Mouse (Mus musculus) liver, embryonic 14.5 days (tissue): ENCODE results near the gene Serpine2. TPM values are rescaled to one million over a fixed set of nuclear protein-coding genes. Genes with fewer than 3 reads are reported as not detected.

Source experiments
- ATAC-seq: fragments of 200-750 bp; cut with Nextera tagmentation; 2 replicates; pipeline ENCODE4 v1.8.0; 2017; ENCODE audit warnings: moderate number of reproducible peaks, mild to moderate bottlenecking, moderate library complexity; ENCODE audit not compliant: insufficient read depth
- DNase-seq, 3 experiments: peaks; one replicate each; pipeline ENCODE4 v3.0.0-alpha.2; 2012 to 2013; ENCODE audit warnings: low read depth in 3 of 3, low spot score in 3 of 3
- H3K27ac ChIP-seq: fragments of 300-500 bp; sonication (generic); 2 replicates; pipeline ENCODE4 v1.5.1; 2014; ENCODE audit warnings: moderate library complexity, mild to moderate bottlenecking, control low read depth, inconsistent platforms
- H3K27me3 ChIP-seq: fragments of 300-500 bp; sonication (generic); 2 replicates; pipeline ENCODE4 v1.6.1; 2014; ENCODE audit warnings: mild to moderate bottlenecking, low read length, moderate library complexity; ENCODE audit not compliant: control insufficient read depth, insufficient read depth
- H3K36me3 ChIP-seq: fragments of 300-500 bp; sonication (generic); replicated peaks from 2 replicates; pipeline ENCODE4 v1.6.1; 2014; ENCODE audit warnings: low read depth; ENCODE audit not compliant: control insufficient read depth, insufficient read depth
- H3K4me1 ChIP-seq, 2 experiments: fragments of 200-500 bp in 1 of 2; fragments of 300-500 bp in 1 of 2; sonication (generic) in 1 of 2; replicated peaks; 2 replicates each; pipeline ENCODE4 v1.6.1; 2012 to 2014; ENCODE audit warnings: antibody characterized with exemption in 1 of 2, inconsistent platforms in 1 of 2, low read length in 1 of 2; ENCODE audit not compliant: control insufficient read depth in 2 of 2, insufficient read depth in 2 of 2
- H3K4me2 ChIP-seq: fragments of 300-500 bp; sonication (generic); 2 replicates; pipeline ENCODE4 v1.6.1; 2014; ENCODE audit warnings: low read depth, mild to moderate bottlenecking, control low read depth, moderate library complexity
- H3K4me3 ChIP-seq, 2 experiments: fragments of 200-500 bp in 1 of 2; fragments of 300-500 bp in 1 of 2; sonication (generic) in 1 of 2; 2 replicates each; pipeline ENCODE4 v1.5.1; 2012 to 2014; ENCODE audit warnings: low read depth in 2 of 2, low read length in 2 of 2, mild to moderate bottlenecking in 2 of 2, control low read depth in 1 of 2, inconsistent platforms in 1 of 2, moderate library complexity in 1 of 2; ENCODE audit not compliant: insufficient read depth in 1 of 2
- H3K9ac ChIP-seq: fragments of 300-500 bp; sonication (generic); replicated peaks from 2 replicates; pipeline ENCODE4 v1.6.1; 2014; ENCODE audit warnings: mild to moderate bottlenecking, control low read depth, moderate library complexity
- H3K9me3 ChIP-seq: fragments of 300-500 bp; sonication (generic); 2 replicates; pipeline ENCODE4 v1.6.1; 2016; ENCODE audit warnings: low read length, mixed read lengths; ENCODE audit not compliant: control insufficient read depth
- CTCF ChIP-seq: IDR thresholded peaks from 2 replicates; pipeline ENCODE4 v1.5.1; 2016; ENCODE audit warnings: antibody characterized with exemption, low read depth, control low read depth
- EP300 ChIP-seq: IDR thresholded peaks from 2 replicates; pipeline ENCODE4 v1.6.1; 2016; ENCODE audit warnings: antibody characterized with exemption, low read depth
- WGBS: fragments of 180-500 bp; shearing (Covaris S2); extraction: QIAGEN DNeasy Blood & Tissue Kit; methylation state at CpG from one replicate; pipeline ENCODE4 v1.1.7; 2014; ENCODE audit not compliant: insufficient replicate concordance; 5-methylcytosine and 5-hydroxymethylcytosine counted together
- polyA plus RNA-seq, 2 experiments: library from polyadenylated mRNA; depleted of rRNA in 1 of 2; stranded (reverse) in 1 of 2; unstranded in 1 of 2; fragments of >200 nt; fragmentation: Nextera tagmentation in 1 of 2; extraction: Ambion mirVana in 1 of 2; gene quantifications; 2 replicates each; pipeline versions ENCODE4 v1.2.1 to v1.2.3; 2012 to 2014

Gene Serpine2
- polyA plus RNA-seq, 2 experiments: 2.9 to 5.9 TPM

GRCm38 (mm10) chr1:79759436-79759972 is 101.5 kb downstream of the Serpine2 start:
- peak overlapping the region; percentile 15; the same call in 1 of the 2 replicates for H3K4me2 ChIP-seq
- DNase-seq (no peak), ATAC-seq (no peak)
- WGBS: 66% methylated on average over 5 of the region's 5 CpGs
- H3K9me3 ChIP-seq: no peaks in the 10 kb centered on the region
- H3K4me3 ChIP-seq: no peak overlapping the region
- no peak overlapping the region for H3K9ac ChIP-seq
- H3K4me1 ChIP-seq: peaks cover 16 to 22% of the 10 kb centered on the region in 2 experiments
- H3K36me3 ChIP-seq: no peaks in the 10 kb centered on the region
- no peak overlapping the region for H3K27ac ChIP-seq
- no peak for TF ChIP-seq CTCF
- no peak for TF ChIP-seq EP300
- no peaks in the 10 kb centered on the region for H3K27me3 ChIP-seq

DNA sequence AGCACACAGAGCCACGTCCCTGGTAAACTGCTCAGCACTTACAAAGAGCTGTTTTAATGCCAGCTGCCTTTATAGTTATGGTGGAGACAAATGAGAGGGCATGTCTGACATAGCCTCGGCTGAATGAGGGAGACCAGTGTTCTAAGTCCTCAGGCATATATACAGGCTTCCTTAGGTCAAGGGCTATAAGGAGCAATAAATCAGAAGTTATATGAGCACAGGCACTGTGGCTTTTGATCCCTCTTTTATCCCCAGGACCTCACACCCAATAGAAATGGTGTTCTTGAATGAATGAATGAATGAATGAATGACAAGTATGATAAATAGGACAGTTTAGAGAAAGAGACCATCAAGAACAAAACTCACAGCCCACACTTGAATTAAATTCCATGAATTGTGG is 102.0 kb downstream of the Serpine2 start:
- 55% methylated on average over 2 of the region's 2 CpGs for WGBS
- Histone ChIP-seq H3K36me3 (no peaks in the 10 kb centered on the region), H3K4me2 (no peak overlapping the region), H3K4me3 (no peak overlapping the region), H3K27me3 (no peaks in the 10 kb centered on the region), H3K9me3 (no peaks in the 10 kb centered on the region), H3K4me1 (peaks cover 16 to 22% of the 10 kb centered on the region in 2 experiments), H3K9ac (no peak overlapping the region), H3K27ac (no peak overlapping the region)
- TF ChIP-seq CTCF (no peak), EP300 (no peak)
- DNase-seq (no peak), ATAC-seq (no peak)

- H3K4me1 ChIP-seq: peaks cover 11 to 20% of the 10 kb centered on the region in 2 experiments
- TF ChIP-seq CTCF: no peak
- TF ChIP-seq EP300: no peak
- H3K4me2 ChIP-seq: no peak overlapping the region
- H3K9me3 ChIP-seq: no peaks in the 10 kb centered on the region
- ATAC-seq: no peak
- WGBS: 36% methylated on average over 4 of the region's 4 CpGs
- DNase-seq: no peak
- no peaks in the 10 kb centered on the region for H3K27me3 ChIP-seq
- H3K9ac ChIP-seq: no peak overlapping the region
- no peaks in the 10 kb centered on the region for H3K36me3 ChIP-seq
- no peak overlapping the region for H3K4me3 ChIP-seq
- H3K27ac ChIP-seq: no peak overlapping the region
Measured at GRCm38 (mm10) chr1:79757597-79757996, 103.4 kb downstream of the Serpine2 start.

DNA sequence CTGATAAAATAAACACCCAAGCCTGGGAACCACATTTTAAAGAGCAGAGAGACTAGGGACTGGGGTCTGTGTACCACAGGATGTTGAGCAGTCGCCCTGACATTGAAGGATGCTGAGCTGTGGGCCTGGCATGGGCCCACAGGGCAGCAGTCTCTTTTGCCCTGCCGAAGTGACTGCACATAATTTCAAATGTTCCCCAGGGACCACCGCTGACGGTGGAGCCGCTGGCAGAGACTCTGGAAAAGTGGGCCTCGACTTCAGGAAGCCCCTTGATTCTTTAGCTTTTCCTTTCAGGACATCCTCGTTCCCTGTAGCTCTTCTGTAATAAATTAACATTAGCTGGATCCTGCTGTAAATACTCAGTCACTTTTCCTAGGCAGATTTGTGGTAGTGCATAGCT is 103.8 kb downstream of the Serpine2 start:
- ATAC-seq: no peak
- no peak for DNase-seq

GRCm38 (mm10) chr1:79756417-79756816 is 104.6 kb downstream of the Serpine2 start:
- Histone ChIP-seq H3K27me3 (no peaks in the 10 kb centered on the region), H3K4me2 (no peak overlapping the region), H3K9ac (no peak overlapping the region), H3K4me3 (no peak overlapping the region), H3K4me1 (peaks cover 5 to 23% of the 10 kb centered on the region in 2 experiments; a peak in 3 of 4 replicates), H3K36me3 (no peaks in the 10 kb centered on the region), H3K27ac (no peak overlapping the region), H3K9me3 (no peaks in the 10 kb centered on the region)
- no peak for DNase-seq
- TF ChIP-seq CTCF (no peak), EP300 (no peak)
- ATAC-seq: no peak
- WGBS: 72% methylated on average over 5 of the region's 5 CpGs

More for the DNA sequence above, 103.8 kb downstream of the Serpine2 start:
- WGBS: 56% methylated on average over 7 of the region's 7 CpGs
- no peak overlapping the region for H3K4me2 ChIP-seq
- peaks cover 8 to 19% of the 10 kb centered on the region in 2 experiments for H3K4me1 ChIP-seq
- no peak overlapping the region for H3K9ac ChIP-seq
- no peaks in the 10 kb centered on the region for H3K9me3 ChIP-seq
- no peak for TF ChIP-seq CTCF
- TF ChIP-seq EP300: no peak
- no peaks in the 10 kb centered on the region for H3K36me3 ChIP-seq
- H3K4me3 ChIP-seq: no peak overlapping the region
- no peak overlapping the region for H3K27ac ChIP-seq
- H3K27me3 ChIP-seq: no peaks in the 10 kb centered on the region
